Mouse (Mus musculus) hindbrain, embryonic 16.5 days (tissue): ENCODE measurements at regions not wholly inside any gene's neighbourhood (a gene's known extent, or its start where the extent isn't known, plus 50 kb on each side); places are given as distances from the start of the nearest gene placed in this dataset.
A peak's percentile ranks its signal among the peaks of the same experiment; 100 is the strongest.

Experiments
- ATAC-seq: fragments of 200-750 bp; cut with Nextera tagmentation; 2 replicates; pipeline ENCODE4 v1.8.0; 2017; ENCODE audit warnings: moderate TSS enrichment, moderate library complexity
- H3K27ac ChIP-seq: fragments of 300-500 bp; sonication (generic); 2 replicates; pipeline ENCODE4 v1.5.1; 2014; ENCODE audit warnings: low read depth, mild to moderate bottlenecking, control low read depth, low read length, moderate library complexity
- H3K27me3 ChIP-seq: fragments of 300-500 bp; sonication (generic); replicated peaks from 2 replicates; pipeline ENCODE4 v1.6.1; 2014; ENCODE audit warnings: low read length; ENCODE audit not compliant: control insufficient read depth, insufficient read depth
- H3K36me3 ChIP-seq: fragments of 300-500 bp; sonication (generic); 2 replicates; pipeline ENCODE4 v1.6.1; 2014; ENCODE audit warnings: mild to moderate bottlenecking, low read length, moderate library complexity, mixed read lengths; ENCODE audit not compliant: control insufficient read depth, insufficient read depth
- H3K4me1 ChIP-seq: fragments of 300-500 bp; sonication (generic); 2 replicates; pipeline ENCODE4 v1.6.1; 2014; ENCODE audit warnings: low read depth, low read length; ENCODE audit not compliant: control insufficient read depth, insufficient read depth
- H3K4me2 ChIP-seq: fragments of 300-500 bp; sonication (generic); 2 replicates; pipeline ENCODE4 v1.6.1; 2014; ENCODE audit warnings: mild to moderate bottlenecking, low read length, control low read depth, moderate library complexity
- H3K4me3 ChIP-seq: fragments of 300-500 bp; sonication (generic); 2 replicates; pipeline ENCODE4 v1.5.1; 2014; ENCODE audit warnings: mild to moderate bottlenecking, low read length, control low read depth, moderate library complexity
- H3K9ac ChIP-seq: fragments of 300-500 bp; sonication (generic); 2 replicates; pipeline ENCODE4 v1.6.1; 2014; ENCODE audit warnings: low read depth, mild to moderate bottlenecking, control low read depth, low read length, moderate library complexity
- H3K9me3 ChIP-seq: fragments of 300-500 bp; sonication (generic); 2 replicates; pipeline ENCODE4 v1.6.1; 2014; ENCODE audit warnings: mild to moderate bottlenecking, low read length, moderate library complexity; ENCODE audit not compliant: control insufficient read depth
- WGBS: fragments of 180-500 bp; shearing (Covaris S2); extraction: QIAGEN DNeasy Blood & Tissue Kit; methylation state at CpG from one replicate; pipeline ENCODE4 v1.1.7; 2014; 5-methylcytosine and 5-hydroxymethylcytosine counted together

- H3K27ac ChIP-seq: no peak overlapping the region
- H3K9me3 ChIP-seq: no peaks in the 10 kb centered on the region
- H3K4me3 ChIP-seq: peak overlapping the region; percentile 57
- H3K36me3 ChIP-seq: no peaks in the 10 kb centered on the region
- 2% methylated on average over 19 of the region's 19 CpGs for WGBS
- H3K9ac ChIP-seq: peak overlapping the region; percentile 61
- peaks cover 7% of the 10 kb centered on the region for H3K4me1 ChIP-seq
- H3K4me2 ChIP-seq: peak overlapping the region; percentile 98
- H3K27me3 ChIP-seq: no peaks in the 10 kb centered on the region
- ATAC-seq: peak; percentile 58
Observed at GRCm38 (mm10) chr11:20455865-20456648, 87.0 kb upstream of the Sertad2 start.

GRCm38 (mm10) chr11:20459140-20459539 lies 83.9 kb upstream of the Sertad2 start:
- Histone ChIP-seq H3K4me1 (peaks cover 7% of the 10 kb centered on the region), H3K4me2 (no peak overlapping the region), H3K27me3 (no peaks in the 10 kb centered on the region), H3K9me3 (no peaks in the 10 kb centered on the region), H3K36me3 (no peaks in the 10 kb centered on the region), H3K9ac (no peak overlapping the region), H3K4me3 (no peak overlapping the region), H3K27ac (no peak overlapping the region)
- no peak for ATAC-seq
- 93% methylated on average over 8 of the region's 8 CpGs for WGBS

GRCm38 (mm10) chr11:20460501-20460921 lies 82.5 kb upstream of the Sertad2 start:
- no peaks in the 10 kb centered on the region for H3K36me3 ChIP-seq
- no peak overlapping the region for H3K9ac ChIP-seq
- 49% methylated on average over 7 of the region's 7 CpGs for WGBS
- no peaks in the 10 kb centered on the region for H3K27me3 ChIP-seq
- no peaks in the 10 kb centered on the region for H3K9me3 ChIP-seq
- peak overlapping the region; percentile 75 for H3K27ac ChIP-seq
- peak; percentile 87 for ATAC-seq
- no peak overlapping the region for H3K4me2 ChIP-seq
- peaks cover 6% of the 10 kb centered on the region for H3K4me1 ChIP-seq
- H3K4me3 ChIP-seq: no peak overlapping the region

GRCm38 (mm10) chr11:20462076-20462475 lies 81.0 kb upstream of the Sertad2 start:
- H3K36me3 ChIP-seq: no peaks in the 10 kb centered on the region
- H3K4me1 ChIP-seq: peaks cover 3% of the 10 kb centered on the region; the same call in 1 of the 2 replicates
- H3K27ac ChIP-seq: no peak overlapping the region
- no peaks in the 10 kb centered on the region for H3K9me3 ChIP-seq
- 85% methylated on average over 3 of the region's 3 CpGs for WGBS
- no peak overlapping the region for H3K9ac ChIP-seq
- H3K4me3 ChIP-seq: no peak overlapping the region
- no peak overlapping the region for H3K4me2 ChIP-seq
- no peaks in the 10 kb centered on the region for H3K27me3 ChIP-seq
- no peak for ATAC-seq

GRCm38 (mm10) chr11:20463173-20463681 lies 79.8 kb upstream of the Sertad2 start:
- peaks cover 3% of the 10 kb centered on the region; the same call in 1 of the 2 replicates for H3K4me1 ChIP-seq
- H3K9ac ChIP-seq: no peak overlapping the region
- H3K27me3 ChIP-seq: no peaks in the 10 kb centered on the region
- no peak overlapping the region for H3K27ac ChIP-seq
- H3K9me3 ChIP-seq: no peaks in the 10 kb centered on the region
- WGBS: 25% methylated on average over 10 of the region's 10 CpGs
- ATAC-seq: no peak
- H3K4me3 ChIP-seq: no peak overlapping the region
- H3K4me2 ChIP-seq: no peak overlapping the region
- H3K36me3 ChIP-seq: no peaks in the 10 kb centered on the region

GRCm38 (mm10) chr11:20464564-20464963 lies 78.5 kb upstream of the Sertad2 start:
- H3K27me3 ChIP-seq: no peaks in the 10 kb centered on the region
- H3K36me3 ChIP-seq: no peaks in the 10 kb centered on the region
- WGBS: 82% methylated on average over 7 of the region's 8 CpGs
- no peak overlapping the region for H3K9ac ChIP-seq
- H3K4me2 ChIP-seq: no peak overlapping the region
- peaks cover 3% of the 10 kb centered on the region; the same call in 1 of the 2 replicates for H3K4me1 ChIP-seq
- H3K4me3 ChIP-seq: no peak overlapping the region
- no peak overlapping the region for H3K27ac ChIP-seq
- no peak for ATAC-seq
- H3K9me3 ChIP-seq: no peaks in the 10 kb centered on the region

GRCm38 (mm10) chr11:20466591-20466990 lies 76.5 kb upstream of the Sertad2 start:
- Histone ChIP-seq H3K4me3 (no peak overlapping the region), H3K27ac (no peak overlapping the region), H3K4me2 (no peak overlapping the region), H3K9ac (no peak overlapping the region), H3K9me3 (no peaks in the 10 kb centered on the region), H3K4me1 (no peaks in the 10 kb centered on the region), H3K27me3 (no peaks in the 10 kb centered on the region), H3K36me3 (no peaks in the 10 kb centered on the region)
- no peak for ATAC-seq
- WGBS: 32% methylated on average over 4 of the region's 4 CpGs

- Histone ChIP-seq H3K4me2 (no peak overlapping the region), H3K9ac (no peak overlapping the region), H3K4me1 (no peaks in the 10 kb centered on the region), H3K9me3 (no peaks in the 10 kb centered on the region), H3K27me3 (no peaks in the 10 kb centered on the region), H3K27ac (no peak overlapping the region), H3K4me3 (no peak overlapping the region), H3K36me3 (no peaks in the 10 kb centered on the region)
- 84% methylated on average over 12 of the region's 12 CpGs for WGBS
- no peak for ATAC-seq
Observed at GRCm38 (mm10) chr11:20468319-20469018, 74.6 kb upstream of the Sertad2 start.

- Histone ChIP-seq H3K9me3 (no peaks in the 10 kb centered on the region), H3K4me1 (no peaks in the 10 kb centered on the region), H3K4me2 (no peak overlapping the region), H3K4me3 (no peak overlapping the region), H3K36me3 (no peaks in the 10 kb centered on the region), H3K9ac (no peak overlapping the region), H3K27me3 (no peaks in the 10 kb centered on the region), H3K27ac (no peak overlapping the region)
- ATAC-seq: no peak
- 70% methylated on average over 5 of the region's 5 CpGs for WGBS
Observed at GRCm38 (mm10) chr11:20469368-20469767, 73.7 kb upstream of the Sertad2 start.
